17 mouse cellular contexts compared by ENCODE assay signal in genomic region chr10:130412167-130412698, GRCm38 (mm10). TPM values are rescaled to one million over a fixed set of nuclear protein-coding genes. Genes with fewer than 3 reads are reported as not detected.
DNase-seq lines count a peak whose midpoint lies in the region; ATAC-seq and TF ChIP-seq lines count a peak whose summit lies in the region.
"Not testable (repeated sequence)": the region's sequence is repeated elsewhere in the genome, so short reads cannot be mapped to it uniquely, and the experiment has no call there.
"Had no signal": no experiment of that assay in that cellular context is flagged by ENCODE, and none has a peak within 500 bp of the region (broad histone marks: within the 10 kb centered on the region; RNA-seq: fewer than 3 reads in every experiment).

No protein-coding gene starts in this region.

- DNase-seq in liver, embryonic 14.5 days (ENCODE audit: low read depth in 3 of 3, low spot score in 3 of 3): not testable (repeated sequence)

- H3K9ac ChIP-seq in embryonic facial prominence, embryonic 15.5 days; heart, embryonic 11.5 days (ENCODE audit: low read depth, low read length); hindbrain, embryonic 15.5 days; kidney, embryonic 16.5 days (replicated peaks; ENCODE audit: low read length); liver, embryonic 14.5 days (replicated peaks): not testable (repeated sequence)

- H3K36me3 ChIP-seq in embryonic facial prominence, embryonic 15.5 days; heart, embryonic 11.5 days (ENCODE audit: control insufficient read depth, insufficient read depth, low read length); hindbrain, embryonic 15.5 days; kidney, embryonic 16.5 days (ENCODE audit: insufficient read depth, low read length); liver, embryonic 14.5 days (replicated peaks; ENCODE audit: control insufficient read depth, insufficient read depth, low read depth): not testable (repeated sequence)

- TF ChIP-seq EP300 in liver, embryonic 14.5 days (IDR thresholded peaks at IDR 0.05; ENCODE audit: low read depth): not testable (repeated sequence)

- not testable (repeated sequence) for H3K4me2 ChIP-seq in embryonic facial prominence, embryonic 15.5 days (replicated peaks); heart, embryonic 11.5 days; hindbrain, embryonic 15.5 days; kidney, embryonic 16.5 days (replicated peaks; ENCODE audit: low read depth, low read length); liver, embryonic 14.5 days (ENCODE audit: low read depth)

- peak; percentile 43; the same call in 1 of the 2 replicates for ATAC-seq in embryonic facial prominence, embryonic 15.5 days (ENCODE audit: insufficient number of reproducible peaks, low FRiP score, low TSS enrichment, low read depth)
- 0 out of 2 replicates have a peak, but pooled peaks have one; percentile 19 for ATAC-seq in heart, embryonic 11.5 days (replicated peaks; ENCODE audit: insufficient number of reproducible peaks, low FRiP score, low TSS enrichment)
- ATAC-seq in hindbrain, embryonic 15.5 days (ENCODE audit: low FRiP score, low read depth): 0 out of 2 replicates have a peak, but pooled peaks have one; percentile 51
- peak; percentile 57; the same call in 1 of the 2 replicates for ATAC-seq in kidney, embryonic 16.5 days (ENCODE audit: low FRiP score, low TSS enrichment)
- peak; percentile 43 for ATAC-seq in liver, embryonic 14.5 days (ENCODE audit: insufficient read depth)
- ATAC-seq in megakaryocyte progenitor cell, adult 5-6 weeks (replicated peaks; ENCODE audit: poor library complexity): peak; percentile 34; the same call in 1 of the 2 replicates
- ATAC-seq in neutrophil, adult 5-6 weeks (ENCODE audit: extremely low read depth, insufficient number of reproducible peaks, low FRiP score, poor library complexity, severe bottlenecking): 0 out of 2 replicates have a peak, but pooled peaks have one; percentile 26

- H3K27me3 ChIP-seq in embryonic facial prominence, embryonic 15.5 days; heart, embryonic 11.5 days (ENCODE audit: control insufficient read depth, insufficient read depth, low read length); hindbrain, embryonic 15.5 days; kidney, embryonic 16.5 days (ENCODE audit: insufficient read depth, low read length); liver, embryonic 14.5 days (ENCODE audit: control insufficient read depth, insufficient read depth, low read length): not testable (repeated sequence)

- whole genome bisulfite sequencing in embryonic facial prominence, embryonic 15.5 days: 82% methylated on average over 30 of the region's 35 CpGs
- WGBS in heart, embryonic 11.5 days (ENCODE audit: insufficient replicate concordance): 38% methylated on average over 20 of the region's 35 CpGs
- 71% methylated on average over 34 of the region's 35 CpGs for WGBS in hindbrain, embryonic 15.5 days
- 71% methylated on average over 19 of the region's 35 CpGs for WGBS in kidney, embryonic 16.5 days
- WGBS in liver, embryonic 14.5 days (ENCODE audit: insufficient replicate concordance): 61% methylated on average over 21 of the region's 35 CpGs

- H3K4me3 ChIP-seq in embryonic facial prominence, embryonic 15.5 days (replicated peaks); heart, embryonic 11.5 days (ENCODE audit: low read depth, low read length); hindbrain, embryonic 15.5 days; kidney, embryonic 16.5 days (ENCODE audit: low read length); liver, embryonic 14.5 days (ENCODE audit: insufficient read depth in 1 of 2, low read depth in 2 of 2, low read length in 2 of 2): not testable (repeated sequence)

- H3K4me1 ChIP-seq in embryonic facial prominence, embryonic 15.5 days; heart, embryonic 11.5 days (ENCODE audit: control insufficient read depth, insufficient read depth, low read length); hindbrain, embryonic 15.5 days (replicated peaks); kidney, embryonic 16.5 days (ENCODE audit: insufficient read depth, low read length); liver, embryonic 14.5 days (replicated peaks; ENCODE audit: control insufficient read depth in 2 of 2, insufficient read depth in 2 of 2, low read length in 1 of 2): not testable (repeated sequence)

- TF ChIP-seq CTCF in liver, embryonic 14.5 days (IDR thresholded peaks at IDR 0.05; ENCODE audit: low read depth): not testable (repeated sequence)

- not testable (repeated sequence) for H3K9me3 ChIP-seq in embryonic facial prominence, embryonic 15.5 days (replicated peaks); heart, embryonic 11.5 days (replicated peaks; ENCODE audit: control insufficient read depth, low read length); hindbrain, embryonic 15.5 days; kidney, embryonic 16.5 days (ENCODE audit: low read length); liver, embryonic 14.5 days (ENCODE audit: control insufficient read depth, low read length)

- H3K27ac ChIP-seq in embryonic facial prominence, embryonic 15.5 days (replicated peaks); heart, embryonic 11.5 days (ENCODE audit: low read depth, low read length); hindbrain, embryonic 15.5 days (replicated peaks); kidney, embryonic 16.5 days (ENCODE audit: low read length); liver, embryonic 14.5 days: not testable (repeated sequence)

RNA-seq across cellular contexts. Expression of gene Vmn2r85, which starts 17.3 kb away (rescaled TPM):
- polyA plus RNA-seq in embryonic facial prominence, embryonic 15.5 days (2015; fragmentation: Nextera tagmentation; extraction: Ambion mirVana): not detected in 2 replicates
- not detected in 2 replicates for polyA plus RNA-seq in heart, embryonic 11.5 days (2014; fragmentation: Nextera tagmentation; extraction: Ambion mirVana)
- polyA plus RNA-seq in hindbrain, embryonic 15.5 days (2015; fragmentation: Nextera tagmentation; extraction: Ambion mirVana): not detected in 2 replicates
- not detected in 2 replicates for polyA plus RNA-seq in kidney, embryonic 16.5 days (2015; fragmentation: Nextera tagmentation; extraction: Ambion mirVana)
- polyA plus RNA-seq in liver, embryonic 14.5 days (2012; rRNA removed): not detected in 2 replicates
- polyA plus RNA-seq in liver, embryonic 14.5 days (2014; fragmentation: Nextera tagmentation; extraction: Ambion mirVana): not detected in 2 replicates
- total RNA-seq in megakaryocyte progenitor cell, adult 5-6 weeks (2015): not detected in 2 replicates
- total RNA-seq in megakaryocyte progenitor cell, adult 5-6 weeks (2017): not detected in 2 replicates
- total RNA-seq in neutrophil, adult 5-6 weeks (2017): not detected in 2 replicates
- total RNA-seq: adrenal gland, adult 2 months; gastrocnemius, postnatal 4 days; hematopoietic stem cell, adult 5-6 weeks had no signal
- polyA plus RNA-seq: adrenal gland, adult 2 months; embryonic facial prominence, embryonic 14.5 days; forebrain, embryonic 14.5 days; heart, embryonic 13.5 days; kidney, adult 2 months; large intestine, adult 2 months; midbrain, embryonic 15.5 days; thymus, postnatal 0 days had no signal

RNA-seq across cellular contexts. Expression of gene Vmn2r84, which starts 18.1 kb away (rescaled TPM):
- polyA plus RNA-seq in embryonic facial prominence, embryonic 15.5 days (2015; fragmentation: Nextera tagmentation; extraction: Ambion mirVana): 0.04 TPM in 1 of 2 replicates, not detected in the other
- polyA plus RNA-seq in heart, embryonic 11.5 days (2014; fragmentation: Nextera tagmentation; extraction: Ambion mirVana): 0.01 TPM in 1 of 2 replicates, not detected in the other
- polyA plus RNA-seq in hindbrain, embryonic 15.5 days (2015; fragmentation: Nextera tagmentation; extraction: Ambion mirVana): 0.03 and 0.04 TPM in 2 replicates
- polyA plus RNA-seq in kidney, embryonic 16.5 days (2015; fragmentation: Nextera tagmentation; extraction: Ambion mirVana): not detected in 2 replicates
- not detected in 2 replicates for polyA plus RNA-seq in liver, embryonic 14.5 days (2012; rRNA removed)
- polyA plus RNA-seq in liver, embryonic 14.5 days (2014; fragmentation: Nextera tagmentation; extraction: Ambion mirVana): 0.01 and 0.03 TPM in 2 replicates
- not detected in 2 replicates for total RNA-seq in megakaryocyte progenitor cell, adult 5-6 weeks (2015)
- not detected in 2 replicates for total RNA-seq in megakaryocyte progenitor cell, adult 5-6 weeks (2017)
- total RNA-seq in neutrophil, adult 5-6 weeks (2017): 0.12 TPM in 2 replicates
- total RNA-seq: adrenal gland, adult 2 months; gastrocnemius, postnatal 4 days had no signal
- polyA plus RNA-seq: adrenal gland, adult 2 months; embryonic facial prominence, embryonic 14.5 days; forebrain, embryonic 14.5 days; heart, embryonic 13.5 days; kidney, adult 2 months; large intestine, adult 2 months had no signal

RNA-seq across cellular contexts. Expression of gene Vmn2r86, which starts 43.6 kb away (rescaled TPM):
- not detected in 2 replicates for polyA plus RNA-seq in embryonic facial prominence, embryonic 15.5 days (2015; fragmentation: Nextera tagmentation; extraction: Ambion mirVana)
- not detected in 2 replicates for polyA plus RNA-seq in heart, embryonic 11.5 days (2014; fragmentation: Nextera tagmentation; extraction: Ambion mirVana)
- polyA plus RNA-seq in hindbrain, embryonic 15.5 days (2015; fragmentation: Nextera tagmentation; extraction: Ambion mirVana): 0.04 and 0.06 TPM in 2 replicates
- polyA plus RNA-seq in kidney, embryonic 16.5 days (2015; fragmentation: Nextera tagmentation; extraction: Ambion mirVana): not detected in 2 replicates
- not detected in 2 replicates for polyA plus RNA-seq in liver, embryonic 14.5 days (2012; rRNA removed)
- polyA plus RNA-seq in liver, embryonic 14.5 days (2014; fragmentation: Nextera tagmentation; extraction: Ambion mirVana): not detected in 2 replicates
- total RNA-seq in megakaryocyte progenitor cell, adult 5-6 weeks (2015): not detected in 2 replicates
- not detected in 2 replicates for total RNA-seq in megakaryocyte progenitor cell, adult 5-6 weeks (2017)
- total RNA-seq in neutrophil, adult 5-6 weeks (2017): not detected in 2 replicates
- total RNA-seq: adrenal gland, adult 2 months; gastrocnemius, postnatal 4 days; hematopoietic stem cell, adult 5-6 weeks had no signal
- polyA plus RNA-seq: adrenal gland, adult 2 months; embryonic facial prominence, embryonic 14.5 days; heart, embryonic 13.5 days; kidney, adult 2 months; large intestine, adult 2 months; thymus, postnatal 0 days had no signal
